Comparison of ENCODE assay signal across 28 mouse cellular contexts in genomic region chr12:108103292-108103691, GRCm38 (mm10).
DNase-seq lines count a peak whose midpoint lies in the region; ATAC-seq lines count a peak whose summit lies in the region.
"Had no signal": no experiment of that assay in that cellular context is flagged by ENCODE, and none has a peak within 500 bp of the region (broad histone marks: within the 10 kb centered on the region; RNA-seq: fewer than 3 reads in every experiment).

No protein-coding gene starts in this region.

- 77% methylated on average over 6 of the region's 6 CpGs for WGBS in hindbrain, embryonic 14.5 days
- 85% methylated on average over 6 of the region's 6 CpGs for WGBS in hindbrain, embryonic 10.5 days

- DNase-seq in CD4-positive, CD25-positive, alpha-beta regulatory T cell, adult 2 months (ENCODE audit: low read depth, low spot score), result peak; percentile 7
- DNase-seq in hindbrain, embryonic 14.5 days (ENCODE audit: low spot score), result no peak
- no peak for DNase-seq in hindbrain, embryonic 10.5 days (ENCODE audit: low spot score)
- DNase-seq in 416B (ENCODE audit: low read depth), result peak; percentile 28
- no peak for DNase-seq in left cerebral cortex, postnatal 25 days (ENCODE audit: low spot score in 2 of 2)
- DNase-seq in B cell, adult 2 months, result no peak
- DNase-seq: adrenal gland, postnatal 25 days; cerebellum, adult 2 months; cerebellum, postnatal 14 days; gastrocnemius, postnatal 25 days; heart, postnatal 4 days; kidney, adult 8-10 months; kidney, postnatal 4 days; left cerebral cortex, postnatal 4 days; lung, adult 18-20 months; lung, postnatal 10 days; retina, postnatal 1 day; right cerebral cortex, postnatal 4 days; thymus, adult 18-20 months had no signal

- 0 out of 2 replicates have a peak, but pooled peaks cover 7% of the 10 kb centered on the region for H3K36me3 ChIP-seq in hindbrain, embryonic 14.5 days (replicated peaks; ENCODE audit: control insufficient read depth, insufficient read depth)
- peaks cover 28% of the 10 kb centered on the region for H3K36me3 ChIP-seq in hindbrain, embryonic 10.5 days

- 0 out of 2 replicates have a peak overlapping the region, but pooled peaks have one; percentile 26 for H3K27ac ChIP-seq in hindbrain, embryonic 14.5 days
- no peak overlapping the region for H3K27ac ChIP-seq in hindbrain, embryonic 10.5 days
- H3K27ac ChIP-seq: kidney, postnatal 0 days; liver, embryonic 12.5 days; midbrain, embryonic 12.5 days; neural tube, embryonic 15.5 days; stomach, postnatal 0 days had no signal

- ATAC-seq in CD4-positive, CD25-positive, alpha-beta regulatory T cell, adult 4 months, result no peak
- ATAC-seq in hindbrain, embryonic 14.5 days (ENCODE audit: low FRiP score), result no peak
- 0 out of 2 replicates have a peak, but pooled peaks have one; percentile 35 for ATAC-seq in megakaryocyte, adult 5-6 weeks (ENCODE audit: poor library complexity, severe bottlenecking)
- ATAC-seq: forebrain, embryonic 14.5 days; hindbrain, embryonic 16.5 days; liver, embryonic 12.5 days had no signal

- no peak overlapping the region for H3K4me2 ChIP-seq in hindbrain, embryonic 14.5 days (replicated peaks)
- H3K4me2 ChIP-seq: liver, embryonic 12.5 days; midbrain, embryonic 12.5 days; neural tube, embryonic 15.5 days had no signal

- H3K4me3 ChIP-seq in hindbrain, embryonic 14.5 days (replicated peaks; ENCODE audit: low read length), result no peak overlapping the region
- no peak overlapping the region for H3K4me3 ChIP-seq in hindbrain, embryonic 10.5 days
- H3K4me3 ChIP-seq: liver, embryonic 12.5 days; midbrain, embryonic 12.5 days; neural tube, embryonic 15.5 days had no signal

- intact Hi-C loops in left cerebral cortex, postnatal 25 days (cut with DNase I), result no loop called here

- H3K9ac ChIP-seq in hindbrain, embryonic 14.5 days, result no peak overlapping the region
- H3K9ac ChIP-seq: liver, embryonic 12.5 days; midbrain, embryonic 12.5 days; neural tube, embryonic 15.5 days had no signal

- no peaks in the 10 kb centered on the region for H3K9me3 ChIP-seq in hindbrain, embryonic 14.5 days (ENCODE audit: control insufficient read depth, low read length)
- H3K9me3 ChIP-seq in hindbrain, embryonic 10.5 days, result no peaks in the 10 kb centered on the region
- H3K9me3 ChIP-seq: liver, embryonic 12.5 days; midbrain, embryonic 12.5 days; neural tube, embryonic 15.5 days had no signal

- H3K4me1 ChIP-seq in hindbrain, embryonic 14.5 days (replicated peaks; ENCODE audit: control insufficient read depth, insufficient read depth, low read length), result no peaks in the 10 kb centered on the region; the same call in 1 of the 2 replicates
- H3K4me1 ChIP-seq in hindbrain, embryonic 10.5 days (replicated peaks), result peaks cover 16% of the 10 kb centered on the region
- H3K4me1 ChIP-seq: liver, embryonic 12.5 days; neural tube, embryonic 15.5 days had no signal

- H3K27me3 ChIP-seq in hindbrain, embryonic 14.5 days (ENCODE audit: control insufficient read depth, insufficient read depth, low read length), result no peaks in the 10 kb centered on the region
- H3K27me3 ChIP-seq in hindbrain, embryonic 10.5 days (ENCODE audit: insufficient read depth, poor library complexity, severe bottlenecking), result no peaks in the 10 kb centered on the region
- H3K27me3 ChIP-seq: liver, embryonic 12.5 days; midbrain, embryonic 12.5 days; neural tube, embryonic 15.5 days had no signal

Comparison
In these comparisons a context has a peak if more than half of its experiments do, and no peak if none do; other contexts are left out.
1. DNase-seq: peak in CD4-positive, CD25-positive, alpha-beta regulatory T cell, adult 2 months (single experiment) and 416B (single experiment); none in hindbrain, embryonic 14.5 days (single experiment), hindbrain, embryonic 10.5 days (single experiment), left cerebral cortex, postnatal 25 days (0 of 2) and B cell, adult 2 months (0 of 2).